Mouse (Mus musculus): ENCODE measurements around the gene Zfp366.

The Zfp366 gene

GRCm38 (mm10) chr13:99186138-99186853 lies 1.7 kb downstream of the Zfp366 start:
- no peak for DNase-seq (ENCODE audit: low read depth, low spot score)

- DNase-seq (ENCODE audit: low read depth, low spot score): no peak
These were observed 2.2 kb downstream of the Zfp366 start for GRCm38 (mm10) chr13:99186859-99187258.

- DNase-seq (ENCODE audit: low read depth, low spot score): no peak
These were observed 2.8 kb downstream of the Zfp366 start for GRCm38 (mm10) chr13:99187456-99187855.

- no peak for DNase-seq (ENCODE audit: low read depth, low spot score)
These were observed 4.0 kb downstream of the Zfp366 start for GRCm38 (mm10) chr13:99188625-99189024.

GRCm38 (mm10) chr13:99189671-99190070 lies 5.0 kb downstream of the Zfp366 start:
- no peak for DNase-seq (ENCODE audit: low read depth, low spot score)

- DNase-seq (ENCODE audit: low read depth, low spot score): no peak
These were observed 5.8 kb downstream of the Zfp366 start for GRCm38 (mm10) chr13:99190466-99190865.

- DNase-seq (ENCODE audit: low read depth, low spot score): no peak
These were observed 6.4 kb downstream of the Zfp366 start for GRCm38 (mm10) chr13:99191063-99191462.

GRCm38 (mm10) chr13:99196314-99196713 lies 11.7 kb downstream of the Zfp366 start:
- no peak for DNase-seq (ENCODE audit: low read depth, low spot score)

GRCm38 (mm10) chr13:99196865-99197264 lies 12.2 kb downstream of the Zfp366 start:
- DNase-seq (ENCODE audit: low read depth, low spot score): no peak

GRCm38 (mm10) chr13:99201647-99202574 lies 17.3 kb downstream of the Zfp366 start:
- DNase-seq (ENCODE audit: low read depth, low spot score): no peak

- DNase-seq (ENCODE audit: low read depth, low spot score): no peak
These were observed 22.6 kb downstream of the Zfp366 start for GRCm38 (mm10) chr13:99207214-99207613.

GRCm38 (mm10) chr13:99209859-99210258 lies 25.2 kb downstream of the Zfp366 start:
- no peak for DNase-seq (ENCODE audit: low read depth, low spot score)

- no peak for DNase-seq (ENCODE audit: low read depth, low spot score)
These were observed 26.2 kb downstream of the Zfp366 start for GRCm38 (mm10) chr13:99210837-99211236.

GRCm38 (mm10) chr13:99212976-99213375 lies 28.4 kb downstream of the Zfp366 start:
- no peak for DNase-seq (ENCODE audit: low read depth, low spot score)

- DNase-seq (ENCODE audit: low read depth, low spot score): no peak
These were observed 31.4 kb downstream of the Zfp366 start for GRCm38 (mm10) chr13:99216005-99216404.

- no peak for DNase-seq (ENCODE audit: low read depth, low spot score)
These were observed 33.4 kb downstream of the Zfp366 start for GRCm38 (mm10) chr13:99217984-99218383.

- no peak for DNase-seq (ENCODE audit: low read depth, low spot score)
These were observed 35.0 kb downstream of the Zfp366 start for GRCm38 (mm10) chr13:99219586-99219985.

GRCm38 (mm10) chr13:99221996-99222395 lies 37.4 kb downstream of the Zfp366 start:
- no peak for DNase-seq (ENCODE audit: low read depth, low spot score)

GRCm38 (mm10) chr13:99222476-99222875 lies 37.9 kb downstream of the Zfp366 start:
- no peak for DNase-seq (ENCODE audit: low read depth, low spot score)

GRCm38 (mm10) chr13:99223321-99223884 lies 38.8 kb downstream of the Zfp366 start:
- DNase-seq (ENCODE audit: low read depth, low spot score): no peak

- DNase-seq (ENCODE audit: low read depth, low spot score): no peak
These were observed 39.3 kb downstream of the Zfp366 start for GRCm38 (mm10) chr13:99223917-99224316.

All from retina, postnatal 7 days (tissue).